Mouse (Mus musculus) thymus, postnatal 0 days (tissue): ENCODE data around the gene Cd34. TPM values are rescaled to one million over a fixed set of nuclear protein-coding genes. Genes with fewer than 3 reads are reported as not detected.
A peak's percentile ranks its signal among the peaks of the same experiment; 100 is the strongest.

Experiments
- DNase-seq: peaks from one replicate; pipeline ENCODE4 v3.0.0-alpha.2; 2015; ENCODE audit warnings: low spot score
- polyA plus RNA-seq: library from polyadenylated mRNA; unstranded; fragments of >200 nt; fragmentation: Nextera tagmentation; extraction: Ambion mirVana; gene quantifications from 2 replicates; pipeline ENCODE4 v1.2.1, GENCODE M21; 2015

Cd34 gene
- polyA plus RNA-seq, 1 experiment from 2014 or later: 36.8 TPM

GRCm38 (mm10) chr1:194962712-194963111, 24.1 kb downstream of the Cd34 start:
- DNase-seq: no peak

DNA sequence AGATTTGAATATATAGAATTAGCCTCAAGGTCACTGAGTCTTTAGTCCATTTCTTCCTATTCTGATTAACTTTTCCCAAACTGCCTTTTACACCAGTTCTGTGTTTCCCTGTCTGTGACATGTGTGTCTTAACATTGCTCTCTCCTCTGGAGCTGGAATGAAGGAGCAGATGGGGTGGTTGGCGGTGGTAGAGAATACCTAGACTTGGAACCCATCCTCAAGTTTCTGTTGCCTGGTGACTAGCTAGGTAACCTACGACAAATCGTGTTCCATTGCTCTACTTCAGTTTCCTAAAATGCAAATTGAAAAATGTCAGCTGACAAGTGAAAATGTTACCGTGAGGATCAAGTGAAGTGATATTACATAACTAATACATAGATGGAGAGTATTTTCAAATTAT, 33.4 kb downstream of the Cd34 start:
- DNase-seq: no peak

GRCm38 (mm10) chr1:194976164-194976516, 37.5 kb downstream of the Cd34 start:
- peak; percentile 73 for DNase-seq

DNA sequence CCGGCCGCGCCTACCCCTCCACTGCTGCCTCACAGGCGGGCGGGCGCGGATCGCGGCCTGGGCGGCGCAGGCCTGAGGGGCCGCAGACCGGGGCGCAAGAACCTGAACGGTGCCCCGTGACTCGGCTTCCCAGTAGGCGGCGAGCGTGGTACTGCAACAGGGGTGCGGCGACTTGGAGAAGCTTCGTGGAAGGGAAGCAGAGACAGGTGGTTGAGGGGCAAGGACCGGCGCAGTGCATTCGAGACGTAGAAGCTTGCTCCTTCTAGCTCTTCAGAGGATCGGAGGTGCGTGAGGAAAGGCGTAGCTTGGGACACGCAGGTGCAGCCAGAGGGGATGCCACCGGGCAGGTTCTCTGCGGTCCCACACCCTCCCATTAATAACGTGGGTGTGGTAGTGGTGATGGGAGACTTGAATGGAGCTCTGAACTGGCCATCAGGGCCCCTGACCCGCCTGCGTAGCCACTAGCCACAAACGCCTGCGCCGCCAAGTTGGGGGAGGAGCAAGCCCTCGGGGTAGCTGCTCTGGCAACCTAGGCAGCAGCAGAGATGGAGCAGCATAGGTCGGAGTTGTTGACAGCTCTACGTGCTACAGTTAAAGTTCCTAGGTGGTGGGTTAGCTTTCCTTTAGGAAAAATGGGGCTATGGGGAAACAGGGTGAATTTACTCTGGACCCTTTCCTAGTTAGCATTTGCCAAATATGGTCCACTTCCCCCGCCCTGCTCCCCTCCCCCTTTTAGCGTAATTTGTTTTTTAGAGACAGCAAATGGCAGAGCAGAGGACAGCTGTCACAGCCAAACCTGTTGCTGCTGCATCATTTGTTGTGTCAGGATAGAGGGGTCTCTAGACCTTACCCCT, 38.1 kb downstream of the Cd34 start:
- DNase-seq: peak; percentile 55

- no peak for DNase-seq
Observed at GRCm38 (mm10) chr1:194977371-194977761, 38.7 kb downstream of the Cd34 start.

DNA sequence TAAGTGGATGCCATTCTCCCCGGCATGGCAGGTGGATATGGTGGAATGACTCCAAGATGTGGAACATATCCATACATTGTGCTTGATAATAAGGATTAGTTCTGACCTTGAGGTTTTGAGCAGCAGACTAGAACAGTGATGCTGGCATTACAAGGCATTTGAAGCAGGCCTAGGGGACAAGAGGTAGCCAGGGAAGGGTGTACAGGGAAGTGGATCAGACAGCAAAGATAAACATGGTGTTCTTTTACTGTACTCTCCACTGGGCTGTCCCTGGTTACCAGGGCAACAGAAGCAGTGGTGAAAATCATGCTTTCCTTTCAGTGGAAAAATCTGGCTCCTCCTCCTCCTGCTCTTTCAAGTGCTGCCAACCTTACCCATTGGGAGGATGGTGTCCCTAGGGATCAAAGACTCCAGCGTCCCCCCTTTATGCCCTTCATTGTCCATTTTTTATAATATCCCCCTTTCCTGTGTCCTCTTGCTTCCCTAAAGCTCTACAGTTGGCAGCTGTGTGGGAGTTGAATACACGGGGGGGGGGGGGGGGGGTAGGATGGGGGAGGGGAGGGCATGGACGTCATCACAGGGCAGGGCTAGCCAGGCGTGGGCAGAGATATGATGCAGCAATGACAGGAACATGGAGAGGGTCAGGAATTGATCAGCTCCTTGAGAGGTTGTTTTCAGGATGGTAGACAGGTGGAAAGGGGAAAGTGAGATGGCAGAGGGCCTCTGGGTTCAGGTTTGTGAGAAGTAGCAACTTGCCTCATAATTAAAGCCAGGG, 39.5 kb downstream of the Cd34 start:
- DNase-seq: no peak

DNA sequence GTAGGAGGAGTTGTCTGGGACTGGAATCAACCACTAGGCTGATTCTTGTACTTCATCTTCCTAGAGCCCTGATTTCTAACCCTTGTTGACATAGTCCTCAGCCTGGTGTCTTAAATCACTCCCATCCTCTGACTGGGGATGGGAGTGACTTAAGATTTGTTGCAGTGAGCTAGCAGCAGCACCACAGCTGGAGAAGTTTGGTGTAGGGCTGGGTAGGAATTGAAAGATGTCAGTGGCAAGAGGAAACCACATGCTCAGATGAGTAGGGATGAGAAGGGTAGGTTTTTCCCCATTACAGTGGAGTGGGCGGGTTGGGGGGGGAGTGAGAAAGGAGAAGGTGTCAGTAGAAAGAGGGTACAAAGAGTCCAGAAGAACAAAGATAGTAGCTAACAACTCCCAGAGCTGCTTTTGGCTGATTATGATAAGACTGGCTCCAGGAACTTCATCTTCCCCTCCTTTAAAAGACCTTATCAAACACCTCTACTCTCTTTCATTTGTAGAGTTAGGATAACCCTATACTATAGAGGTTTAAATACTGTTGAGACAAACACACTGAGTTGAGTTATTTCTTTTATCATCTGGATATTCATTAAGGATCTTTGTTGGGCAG, 42.3 kb downstream of the Cd34 start:
- DNase-seq: no peak

DNA sequence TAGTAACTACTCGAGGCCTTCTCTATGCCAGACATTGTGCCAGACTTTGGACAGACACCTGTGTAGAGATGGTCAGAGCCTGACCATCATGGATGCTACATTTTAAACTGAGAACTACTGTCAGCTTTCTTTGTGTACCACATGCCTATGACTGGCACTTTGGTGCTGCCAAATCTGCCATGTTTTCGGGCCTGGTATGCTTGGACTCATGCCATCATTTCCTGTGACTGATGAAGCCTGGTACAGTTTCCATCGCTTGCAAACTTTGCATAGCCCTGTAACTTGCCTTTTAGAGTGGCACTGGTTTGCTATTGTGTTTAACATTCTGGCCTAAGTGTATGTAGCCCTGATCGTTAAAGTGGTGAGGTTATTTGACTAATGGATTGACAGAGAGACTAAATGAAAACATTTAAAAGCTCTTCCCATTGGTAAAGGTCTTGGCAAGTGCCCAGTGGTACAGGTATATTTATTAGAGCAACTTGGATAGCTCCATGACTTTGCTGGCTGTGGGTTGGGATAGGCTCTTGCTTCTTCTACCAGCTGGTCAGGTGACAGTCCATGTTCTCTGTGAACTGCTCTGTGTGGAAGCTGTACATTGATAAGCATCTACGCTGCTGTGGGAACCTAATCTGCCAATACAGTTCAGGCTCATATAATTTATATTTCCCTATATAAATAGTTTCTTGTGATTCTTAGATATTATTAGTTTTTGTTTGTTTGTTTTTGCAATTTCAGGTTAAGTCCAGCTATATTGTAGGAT, 44.5 kb downstream of the Cd34 start:
- no peak for DNase-seq

DNA sequence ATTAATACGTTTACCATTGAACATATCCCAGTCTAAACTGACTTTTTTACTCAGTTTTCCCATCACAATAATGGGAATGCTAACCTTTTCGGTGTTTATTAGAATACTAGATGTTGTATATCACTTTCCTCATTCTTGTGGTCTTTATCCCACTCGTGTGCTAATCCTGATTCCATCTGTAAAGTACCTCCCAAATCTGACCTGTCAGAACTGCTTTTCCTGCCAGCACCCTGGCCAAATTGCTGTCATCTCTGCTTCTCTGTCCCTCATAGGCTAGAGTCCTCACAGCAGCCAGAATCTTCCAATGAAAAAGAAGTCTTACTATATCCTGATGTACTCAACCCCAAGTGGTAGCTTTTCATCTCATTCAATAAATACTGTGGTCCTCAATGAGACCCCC, 46.3 kb downstream of the Cd34 start:
- DNase-seq: no peak

DNA sequence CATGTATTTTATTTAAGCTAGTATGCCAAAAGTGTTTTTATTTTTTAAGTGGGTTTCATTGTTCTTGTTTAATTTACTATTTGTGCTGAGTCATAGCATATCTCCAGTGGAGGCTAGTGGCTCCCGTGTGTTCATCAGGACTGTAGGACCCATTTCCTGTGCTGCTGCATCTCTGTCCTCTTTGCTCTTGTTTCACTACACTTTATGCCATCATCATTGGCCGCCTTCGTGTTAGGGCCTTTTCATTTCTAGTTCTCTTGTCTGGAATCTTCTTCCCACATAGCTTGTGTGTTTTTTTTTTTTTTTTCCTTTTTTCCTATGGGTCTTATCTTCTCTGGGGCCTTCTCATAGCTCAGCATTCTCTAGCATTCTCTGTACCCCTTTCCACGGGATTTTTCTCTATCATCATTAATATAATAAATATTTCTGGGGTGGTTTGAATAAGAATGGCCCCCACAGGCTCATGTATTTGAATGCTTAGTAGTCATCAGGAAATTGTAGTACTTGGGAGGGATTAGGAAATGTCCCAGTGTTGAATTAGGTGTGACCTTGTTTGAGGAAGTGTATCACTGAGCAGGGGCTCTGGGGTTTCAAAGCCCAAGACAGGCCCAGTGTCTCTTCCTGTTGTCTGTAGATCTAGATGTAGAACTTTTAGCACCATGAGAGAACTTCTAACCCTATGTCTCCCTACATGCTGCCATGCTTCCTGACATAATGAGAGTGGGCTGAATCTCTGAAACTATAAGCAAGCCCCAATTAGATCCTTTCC, 47.0 kb downstream of the Cd34 start:
- no peak for DNase-seq

GRCm38 (mm10) chr1:194989024-194989423, 50.4 kb downstream of the Cd34 start:
- DNase-seq: no peak

DNA sequence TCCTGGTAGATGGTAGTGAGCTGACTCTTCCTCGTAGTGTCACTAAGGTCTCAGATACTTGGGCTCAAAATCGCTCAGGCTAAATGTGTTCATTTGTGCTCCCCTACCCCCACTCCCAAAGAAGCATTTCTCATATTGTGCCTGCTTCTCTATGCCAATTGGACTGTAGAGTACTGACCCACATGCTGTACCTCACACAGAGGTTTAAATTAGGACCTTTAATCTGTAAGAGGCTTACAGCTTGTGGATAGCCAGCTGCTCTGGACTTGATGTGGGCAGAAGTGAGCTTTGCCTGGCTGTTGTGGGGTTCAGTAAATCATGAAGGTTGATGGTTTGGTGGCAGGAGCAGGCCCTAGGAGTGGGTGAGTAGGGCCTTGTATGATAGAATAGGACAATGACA, 52.4 kb downstream of the Cd34 start:
- no peak for DNase-seq

DNA sequence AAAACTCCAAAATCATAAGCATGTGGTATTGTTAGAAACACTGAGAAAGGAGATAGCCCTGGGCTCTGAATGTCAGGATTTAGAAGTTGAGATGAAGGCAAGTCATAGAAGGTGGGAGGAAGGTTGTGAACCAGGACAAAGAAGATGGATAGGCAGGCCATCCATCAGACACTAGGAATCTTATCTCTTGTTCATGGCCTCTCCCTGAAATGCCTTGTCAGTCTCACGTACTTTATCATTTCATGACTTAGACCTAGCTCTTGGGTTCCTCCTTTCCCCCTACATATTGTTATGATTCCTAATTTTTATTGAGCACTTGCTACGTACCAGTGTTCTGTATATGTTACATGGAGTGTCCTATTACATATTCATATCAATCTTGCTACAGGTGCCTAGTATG, 53.0 kb downstream of the Cd34 start:
- no peak for DNase-seq

DNA sequence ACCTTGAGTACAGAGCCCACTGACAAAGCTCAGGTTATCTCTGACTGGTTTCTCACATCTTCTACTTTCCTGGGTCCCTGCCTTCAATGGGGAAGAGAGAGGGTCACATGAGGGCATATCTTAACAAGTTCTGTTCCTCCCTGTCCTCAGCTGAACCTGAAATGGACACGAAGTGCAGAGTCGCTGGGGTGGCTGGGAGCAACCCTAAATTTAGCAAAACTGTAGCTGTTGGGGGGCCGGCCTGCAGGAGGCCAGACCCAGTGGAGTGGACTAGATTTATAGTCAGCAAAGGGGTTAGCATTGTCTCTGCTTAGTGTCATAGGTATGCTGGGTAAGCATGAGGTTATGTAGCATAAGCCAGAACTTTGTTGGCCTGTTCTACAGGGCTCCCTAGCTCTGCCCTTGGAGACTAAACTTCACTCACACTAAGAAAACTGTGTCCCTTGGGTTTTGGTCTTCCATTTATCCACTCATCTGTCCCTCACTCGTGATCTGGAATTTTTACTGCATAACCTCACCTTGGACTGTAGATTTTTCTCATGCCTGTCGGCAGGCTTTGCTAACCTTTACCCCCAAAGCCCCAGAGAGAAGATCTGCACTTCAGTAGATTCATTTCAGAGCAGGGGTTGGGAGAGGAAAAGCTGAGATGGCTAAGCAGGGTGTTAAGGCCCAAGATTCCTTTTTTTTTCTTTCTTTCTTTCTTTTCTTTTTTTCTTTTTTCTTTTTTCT, 54.1 kb downstream of the Cd34 start:
- no peak for DNase-seq

GRCm38 (mm10) chr1:194993409-194993988, 54.9 kb downstream of the Cd34 start:
- no peak for DNase-seq

DNA sequence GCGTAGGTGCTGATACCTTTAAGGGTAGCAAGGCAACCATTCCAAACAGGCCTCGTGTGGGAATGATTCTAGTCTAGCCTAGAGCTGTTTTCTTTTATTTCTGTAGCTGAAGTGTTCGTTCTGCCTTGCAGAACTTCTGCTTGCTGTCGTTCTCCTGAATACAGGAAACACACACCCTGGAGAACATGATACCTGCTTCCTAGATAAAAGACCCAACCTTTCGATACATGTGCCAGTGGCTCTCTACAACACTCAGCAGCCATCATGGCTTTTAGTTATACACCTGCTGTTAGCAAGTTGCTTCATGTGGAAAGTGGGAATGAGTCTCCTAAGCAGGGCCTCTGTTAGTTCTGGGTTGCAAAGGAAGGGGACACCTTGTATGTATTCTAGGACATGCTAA, 55.6 kb downstream of the Cd34 start:
- no peak for DNase-seq

DNA sequence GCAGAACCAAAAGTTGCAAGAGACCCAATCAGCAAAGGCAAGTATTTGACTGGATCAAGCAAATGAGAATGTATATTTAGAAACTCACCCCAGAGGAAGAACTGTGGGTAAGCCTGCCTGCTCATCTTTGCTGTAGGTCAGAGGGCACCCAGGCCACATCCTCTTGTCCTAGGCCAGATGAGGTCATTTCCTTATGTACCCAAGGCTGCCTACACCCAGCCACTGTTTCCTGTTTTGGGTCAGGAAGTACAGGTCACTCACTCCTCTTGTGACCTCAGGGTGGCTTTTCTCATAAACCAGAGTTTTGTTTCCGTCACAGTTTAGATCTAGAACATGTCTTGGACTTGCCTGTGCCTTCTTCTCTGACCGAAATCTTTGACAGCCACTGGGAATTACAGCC, 56.6 kb downstream of the Cd34 start:
- no peak for DNase-seq

DNA sequence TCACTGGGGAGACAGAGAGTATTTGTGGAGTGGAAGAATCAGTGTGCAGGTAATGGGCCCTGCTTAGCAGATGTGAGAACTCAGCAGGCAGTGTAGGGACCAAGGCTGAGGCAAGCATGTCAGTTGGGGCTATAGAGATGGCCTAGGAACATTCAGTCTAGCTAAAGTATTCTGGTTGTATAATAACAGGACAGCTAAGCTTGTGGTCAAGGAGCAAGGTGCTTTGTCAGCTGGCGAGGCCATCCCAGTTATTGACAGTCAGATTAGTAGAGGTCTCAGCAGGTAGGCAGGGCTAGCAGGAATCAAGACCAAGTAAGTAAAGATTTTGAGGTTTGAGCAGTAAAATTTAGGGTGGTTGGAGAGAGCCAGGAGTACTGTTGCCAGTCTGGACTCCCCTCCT, 59.8 kb downstream of the Cd34 start:
- DNase-seq: no peak

- no peak for DNase-seq
Observed at GRCm38 (mm10) chr1:195003328-195003727, 64.7 kb downstream of the Cd34 start.

DNA sequence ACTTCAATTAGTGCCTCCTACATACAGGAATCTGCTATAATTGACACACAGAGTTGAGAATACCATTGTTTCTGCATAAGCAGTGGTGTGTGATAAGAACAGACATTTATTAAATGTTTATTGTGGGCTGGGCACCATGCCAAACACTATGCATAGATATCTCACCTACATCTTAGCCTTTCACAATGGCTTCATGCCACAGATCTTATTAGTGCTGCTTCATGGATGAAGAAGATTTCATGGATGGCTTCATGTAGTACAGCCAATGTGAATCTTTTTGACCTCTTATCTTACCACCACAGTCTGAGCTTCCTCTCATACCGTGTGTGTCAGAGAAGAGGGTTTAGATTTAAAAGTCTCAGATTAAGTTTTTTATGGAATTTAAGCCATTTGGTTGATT, 65.6 kb downstream of the Cd34 start:
- no peak for DNase-seq
